Mouse (Mus musculus) kidney, postnatal 25 days (tissue): Measurements from ENCODE around the gene Hmgn3.
A peak's percentile ranks its signal among the peaks of the same experiment; 100 is the strongest.
"Not testable (repeated sequence)": the region's sequence is repeated elsewhere in the genome, so short reads cannot be mapped to it uniquely, and the experiment has no call there.

Experiments
- DNase-seq, 2 experiments: peaks; one replicate each; pipeline ENCODE4 v3.0.0; 2021; ENCODE audit warnings: mixed read lengths in 2 of 2

Gene Hmgn3

GRCm38 (mm10) chr9:83146446-83147188 is at the start of gene Hmgn3:
Hmgn3 (minus strand) TSS chr9:83146685.
- peak; percentile 94 to 96 for DNase-seq

- no peak for DNase-seq
Measured at GRCm38 (mm10) chr9:83195765-83196164, 49.3 kb upstream of the Hmgn3 start.

- no peak for DNase-seq
Measured at GRCm38 (mm10) chr9:83195007-83195406, 48.5 kb upstream of the Hmgn3 start.

- no peak for DNase-seq
Measured at GRCm38 (mm10) chr9:83187752-83188151, 41.3 kb upstream of the Hmgn3 start.

- DNase-seq: peak; percentile 50 to 76
Measured at GRCm38 (mm10) chr9:83145591-83146445, 667 bp downstream of the Hmgn3 start.

GRCm38 (mm10) chr9:83129831-83130230 is 16.7 kb downstream of the Hmgn3 start:
- DNase-seq: no peak

- DNase-seq: no peak
Measured at GRCm38 (mm10) chr9:83127840-83128239, 18.6 kb downstream of the Hmgn3 start.

GRCm38 (mm10) chr9:83126482-83126881 is 20.0 kb downstream of the Hmgn3 start:
- not testable (repeated sequence) for DNase-seq

- no peak for DNase-seq
Measured at GRCm38 (mm10) chr9:83119211-83119610, 27.3 kb downstream of the Hmgn3 start.

- DNase-seq: no peak
Measured at GRCm38 (mm10) chr9:83117486-83117885, 29.0 kb downstream of the Hmgn3 start.

GRCm38 (mm10) chr9:83116774-83117474 is 29.6 kb downstream of the Hmgn3 start:
- no peak for DNase-seq

- DNase-seq: peak in 1 of 2 experiments; percentile 38
Measured at GRCm38 (mm10) chr9:83115676-83116075, 30.8 kb downstream of the Hmgn3 start.

GRCm38 (mm10) chr9:83113800-83114217 is 32.7 kb downstream of the Hmgn3 start:
- no peak for DNase-seq

- DNase-seq: no peak
Measured at GRCm38 (mm10) chr9:83112305-83112768, 34.1 kb downstream of the Hmgn3 start.

GRCm38 (mm10) chr9:83111789-83112188 is 34.7 kb downstream of the Hmgn3 start:
- no peak for DNase-seq

GRCm38 (mm10) chr9:83111117-83111686 is 35.3 kb downstream of the Hmgn3 start:
- DNase-seq: no peak

GRCm38 (mm10) chr9:83110406-83111116 is 35.9 kb downstream of the Hmgn3 start:
- no peak for DNase-seq

GRCm38 (mm10) chr9:83109705-83110104 is 36.8 kb downstream of the Hmgn3 start:
- no peak for DNase-seq

- no peak for DNase-seq
Measured at GRCm38 (mm10) chr9:83108821-83109220, 37.7 kb downstream of the Hmgn3 start.

GRCm38 (mm10) chr9:83103785-83104184 is 42.7 kb downstream of the Hmgn3 start:
- no peak for DNase-seq

GRCm38 (mm10) chr9:83101691-83102090 is 44.8 kb downstream of the Hmgn3 start:
- no peak for DNase-seq

GRCm38 (mm10) chr9:83100786-83101185 is 45.7 kb downstream of the Hmgn3 start:
- DNase-seq: no peak
